Mouse (Mus musculus): Measurements from ENCODE around the gene Psen1. TPM values are rescaled to one million over a fixed set of nuclear protein-coding genes. Genes with fewer than 3 reads are reported as not detected.
A peak's percentile ranks its signal among the peaks of the same experiment; 100 is the strongest.

Psen1 gene
- polyA plus RNA-seq, 1 experiment: 109 TPM

- H3K27ac ChIP-seq (ENCODE audit: control insufficient read depth, insufficient read depth, low read depth, low read length): no peak overlapping the region
- H3K4me3 ChIP-seq (ENCODE audit: control insufficient read depth, low read depth, low read length): no peak overlapping the region
- H3K27me3 ChIP-seq (ENCODE audit: control insufficient read depth, insufficient read depth, low read length): no peaks in the 10 kb centered on the region
- H3K36me3 ChIP-seq (ENCODE audit: control insufficient read depth, insufficient read depth, low read length): peaks cover 4% of the 10 kb centered on the region
- no peak for TF ChIP-seq CTCF (IDR thresholded peaks at IDR 0.05; ENCODE audit: control insufficient read depth, insufficient read depth, insufficient replicate concordance, low read depth, low read length)
- no peak for TF ChIP-seq POLR2A (IDR thresholded peaks at IDR 0.05; ENCODE audit: control insufficient read depth, low read depth, low read length)
- 0 out of 2 replicates have a peak, but pooled peaks cover 3% of the 10 kb centered on the region for H3K4me1 ChIP-seq (ENCODE audit: control insufficient read depth, insufficient read depth, low read length)
These were observed 35.1 kb downstream of the Psen1 start for GRCm38 (mm10) chr12:83723037-83723436.

GRCm38 (mm10) chr12:83726510-83727308, 38.8 kb downstream of the Psen1 start:
- H3K4me3 ChIP-seq (ENCODE audit: control insufficient read depth, low read depth, low read length): no peak overlapping the region
- no peak for TF ChIP-seq POLR2A (IDR thresholded peaks at IDR 0.05; ENCODE audit: control insufficient read depth, low read depth, low read length)
- no peak for TF ChIP-seq CTCF (IDR thresholded peaks at IDR 0.05; ENCODE audit: control insufficient read depth, insufficient read depth, insufficient replicate concordance, low read depth, low read length)
- peaks cover 4% of the 10 kb centered on the region for H3K36me3 ChIP-seq (ENCODE audit: control insufficient read depth, insufficient read depth, low read length)
- no peaks in the 10 kb centered on the region for H3K4me1 ChIP-seq (ENCODE audit: control insufficient read depth, insufficient read depth, low read length)
- H3K27me3 ChIP-seq (ENCODE audit: control insufficient read depth, insufficient read depth, low read length): no peaks in the 10 kb centered on the region
- no peak overlapping the region for H3K27ac ChIP-seq (ENCODE audit: control insufficient read depth, insufficient read depth, low read depth, low read length)

GRCm38 (mm10) chr12:83732225-83732624, 44.3 kb downstream of the Psen1 start:
- peaks cover 2% of the 10 kb centered on the region for H3K36me3 ChIP-seq (ENCODE audit: control insufficient read depth, insufficient read depth, low read length)
- peak overlapping the region; percentile 65 for H3K4me3 ChIP-seq (ENCODE audit: control insufficient read depth, low read depth, low read length)
- H3K27ac ChIP-seq (ENCODE audit: control insufficient read depth, insufficient read depth, low read depth, low read length): no peak overlapping the region
- H3K27me3 ChIP-seq (ENCODE audit: control insufficient read depth, insufficient read depth, low read length): no peaks in the 10 kb centered on the region
- no peak for TF ChIP-seq CTCF (IDR thresholded peaks at IDR 0.05; ENCODE audit: control insufficient read depth, insufficient read depth, insufficient replicate concordance, low read depth, low read length)
- no peak for TF ChIP-seq POLR2A (IDR thresholded peaks at IDR 0.05; ENCODE audit: control insufficient read depth, low read depth, low read length)
- H3K4me1 ChIP-seq (ENCODE audit: control insufficient read depth, insufficient read depth, low read length): no peaks in the 10 kb centered on the region

GRCm38 (mm10) chr12:83734047-83734446, 46.1 kb downstream of the Psen1 start:
- no peak for TF ChIP-seq CTCF (IDR thresholded peaks at IDR 0.05; ENCODE audit: control insufficient read depth, insufficient read depth, insufficient replicate concordance, low read depth, low read length)
- no peak for TF ChIP-seq POLR2A (IDR thresholded peaks at IDR 0.05; ENCODE audit: control insufficient read depth, low read depth, low read length)

GRCm38 (mm10) chr12:83736236-83736635, 48.3 kb downstream of the Psen1 start:
- H3K4me1 ChIP-seq (ENCODE audit: control insufficient read depth, insufficient read depth, low read length): no peaks in the 10 kb centered on the region
- peaks cover 2% of the 10 kb centered on the region; the same call in 1 of the 2 replicates for H3K36me3 ChIP-seq (ENCODE audit: control insufficient read depth, insufficient read depth, low read length)
- H3K27ac ChIP-seq (ENCODE audit: control insufficient read depth, insufficient read depth, low read depth, low read length): no peak overlapping the region
- TF ChIP-seq CTCF (IDR thresholded peaks at IDR 0.05; ENCODE audit: control insufficient read depth, insufficient read depth, insufficient replicate concordance, low read depth, low read length) (no peak), POLR2A (IDR thresholded peaks at IDR 0.05; ENCODE audit: control insufficient read depth, low read depth, low read length) (no peak)
- H3K4me3 ChIP-seq (ENCODE audit: control insufficient read depth, low read depth, low read length): no peak overlapping the region
- H3K27me3 ChIP-seq (ENCODE audit: control insufficient read depth, insufficient read depth, low read length): no peaks in the 10 kb centered on the region

More at GRCm38 (mm10) chr12:83734047-83734446, 46.1 kb downstream of the Psen1 start:
- no peak overlapping the region for H3K4me3 ChIP-seq (ENCODE audit: control insufficient read depth, low read depth, low read length)
- no peak overlapping the region for H3K27ac ChIP-seq (ENCODE audit: control insufficient read depth, insufficient read depth, low read depth, low read length)
- H3K27me3 ChIP-seq (ENCODE audit: control insufficient read depth, insufficient read depth, low read length): no peaks in the 10 kb centered on the region
- peaks cover 2% of the 10 kb centered on the region for H3K36me3 ChIP-seq (ENCODE audit: control insufficient read depth, insufficient read depth, low read length)
- H3K4me1 ChIP-seq (ENCODE audit: control insufficient read depth, insufficient read depth, low read length): no peaks in the 10 kb centered on the region

- H3K4me1 ChIP-seq (ENCODE audit: control insufficient read depth, insufficient read depth, low read length): no peaks in the 10 kb centered on the region
- H3K27ac ChIP-seq (ENCODE audit: control insufficient read depth, insufficient read depth, low read depth, low read length): no peak overlapping the region
- no peak overlapping the region for H3K4me3 ChIP-seq (ENCODE audit: control insufficient read depth, low read depth, low read length)
- no peak for TF ChIP-seq POLR2A (IDR thresholded peaks at IDR 0.05; ENCODE audit: control insufficient read depth, low read depth, low read length)
- TF ChIP-seq CTCF (IDR thresholded peaks at IDR 0.05; ENCODE audit: control insufficient read depth, insufficient read depth, insufficient replicate concordance, low read depth, low read length): no peak
- H3K36me3 ChIP-seq (ENCODE audit: control insufficient read depth, insufficient read depth, low read length): no peaks in the 10 kb centered on the region
- H3K27me3 ChIP-seq (ENCODE audit: control insufficient read depth, insufficient read depth, low read length): no peaks in the 10 kb centered on the region
These were observed 50.7 kb downstream of the Psen1 start for GRCm38 (mm10) chr12:83738651-83739050.

GRCm38 (mm10) chr12:83741722-83742121, 53.8 kb downstream of the Psen1 start:
- TF ChIP-seq POLR2A (IDR thresholded peaks at IDR 0.05; ENCODE audit: control insufficient read depth, low read depth, low read length) (no peak), CTCF (IDR thresholded peaks at IDR 0.05; ENCODE audit: control insufficient read depth, insufficient read depth, insufficient replicate concordance, low read depth, low read length) (no peak)
- H3K4me3 ChIP-seq (ENCODE audit: control insufficient read depth, low read depth, low read length): no peak overlapping the region
- no peak overlapping the region for H3K27ac ChIP-seq (ENCODE audit: control insufficient read depth, insufficient read depth, low read depth, low read length)
- H3K4me1 ChIP-seq (ENCODE audit: control insufficient read depth, insufficient read depth, low read length): no peaks in the 10 kb centered on the region
- H3K27me3 ChIP-seq (ENCODE audit: control insufficient read depth, insufficient read depth, low read length): no peaks in the 10 kb centered on the region
- H3K36me3 ChIP-seq (ENCODE audit: control insufficient read depth, insufficient read depth, low read length): no peaks in the 10 kb centered on the region
